Mouse (Mus musculus) limb, embryonic 12.5 days (tissue): Measurements from ENCODE around the gene Ubac2. TPM values are rescaled to one million over a fixed set of nuclear protein-coding genes. Genes with fewer than 3 reads are reported as not detected.

ENCODE experiments used
- ATAC-seq: fragments of 200-750 bp; cut with Nextera tagmentation; 2 replicates; pipeline ENCODE4 v1.8.0; 2017; ENCODE audit warnings: low read depth, moderate TSS enrichment; ENCODE audit not compliant: insufficient number of reproducible peaks, insufficient read depth, low FRiP score, low TSS enrichment
- H3K27ac ChIP-seq: fragments of 300-500 bp; sonication (generic); 2 replicates; pipeline ENCODE4 v1.5.1; 2016; ENCODE audit warnings: mild to moderate bottlenecking, moderate library complexity
- H3K27me3 ChIP-seq: fragments of 300-500 bp; sonication (generic); 2 replicates; pipeline ENCODE4 v1.6.1; 2016; ENCODE audit warnings: mild to moderate bottlenecking, moderate library complexity
- H3K36me3 ChIP-seq: fragments of 300-500 bp; sonication (generic); 2 replicates; pipeline ENCODE4 v1.6.1; 2016; ENCODE audit warnings: mild to moderate bottlenecking, moderate library complexity
- H3K4me1 ChIP-seq: fragments of 300-500 bp; sonication (generic); replicated peaks from 2 replicates; pipeline ENCODE4 v1.6.1; 2016
- H3K4me2 ChIP-seq: fragments of 300-500 bp; sonication (generic); 2 replicates; pipeline ENCODE4 v1.6.1; 2016; ENCODE audit warnings: mild to moderate bottlenecking, moderate library complexity
- H3K4me3 ChIP-seq: fragments of 300-500 bp; sonication (generic); replicated peaks from 2 replicates; pipeline ENCODE4 v1.5.1; 2016; ENCODE audit warnings: mild to moderate bottlenecking
- H3K9ac ChIP-seq: fragments of 300-500 bp; sonication (generic); replicated peaks from 2 replicates; pipeline ENCODE4 v1.6.1; 2016; ENCODE audit warnings: mild to moderate bottlenecking, moderate library complexity
- H3K9me3 ChIP-seq: fragments of 300-500 bp; sonication (generic); 2 replicates; pipeline ENCODE4 v1.6.1; 2016; ENCODE audit warnings: mild to moderate bottlenecking, moderate library complexity
- WGBS: fragments of 180-500 bp; shearing (Covaris S2); methylation state at CpG from one replicate; pipeline ENCODE4 v1.1.7; 2016; 5-methylcytosine and 5-hydroxymethylcytosine counted together
- polyA plus RNA-seq: library from polyadenylated mRNA; unstranded; fragments of >200 nt; fragmentation: Nextera tagmentation; extraction: Ambion mirVana; gene quantifications from 2 replicates; pipeline ENCODE4 v1.2.1, GENCODE M21; 2016

Ubac2 gene
- polyA plus RNA-seq, 1 experiment from 2014 or later: 63.1 TPM

DNA sequence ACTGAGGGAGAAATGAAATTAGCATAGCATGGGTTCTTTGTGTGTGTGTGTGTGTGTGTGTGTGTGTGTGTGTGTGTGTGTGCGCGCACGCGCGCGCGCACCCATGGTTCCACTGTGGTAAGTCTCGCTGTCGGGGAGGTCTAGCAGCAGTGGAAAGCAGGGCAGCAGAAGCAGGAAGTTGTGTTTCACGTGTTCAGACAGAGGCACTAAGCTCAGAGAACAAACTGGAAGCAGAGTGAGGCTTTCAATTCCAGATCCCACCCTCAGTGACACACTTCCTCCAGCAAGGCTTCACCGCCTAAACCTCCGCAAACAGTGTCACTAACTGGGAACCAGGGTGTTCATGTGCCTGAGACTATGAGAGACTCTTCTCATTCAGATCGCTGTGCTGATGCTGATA, 131.1 kb downstream of the Ubac2 start:
- Histone ChIP-seq H3K27me3 (no peaks in the 10 kb centered on the region), H3K4me3 (no peak overlapping the region), H3K4me2 (no peak overlapping the region), H3K9me3 (no peaks in the 10 kb centered on the region), H3K4me1 (peaks cover 12% of the 10 kb centered on the region; the same call in 1 of the 2 replicates), H3K9ac (no peak overlapping the region), H3K36me3 (peaks cover 33% of the 10 kb centered on the region), H3K27ac (no peak overlapping the region)
- 94% methylated on average over 13 of the region's 13 CpGs for WGBS
- ATAC-seq: no peak

DNA sequence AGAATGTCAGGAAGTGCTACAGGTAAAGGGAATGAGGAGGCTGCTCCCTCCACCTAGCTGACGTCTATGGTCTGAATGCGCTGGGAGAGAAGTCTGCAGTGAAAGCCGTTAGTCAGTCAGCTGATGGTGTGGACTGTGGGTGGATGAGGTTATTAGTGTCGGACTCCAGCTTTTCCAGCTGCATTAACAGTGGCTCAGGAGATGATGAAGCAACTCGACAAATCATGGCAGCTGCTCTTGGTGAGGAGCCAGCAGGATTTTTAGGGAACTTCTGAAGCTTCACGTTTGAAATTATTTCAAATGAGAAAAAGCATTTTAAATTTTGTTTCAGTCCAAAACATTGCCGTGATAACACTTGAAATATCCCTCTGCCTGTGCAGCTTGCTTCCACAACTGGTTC, 131.9 kb downstream of the Ubac2 start:
- Histone ChIP-seq H3K4me1 (peaks cover 12% of the 10 kb centered on the region; the same call in 1 of the 2 replicates), H3K27ac (no peak overlapping the region), H3K9ac (no peak overlapping the region), H3K9me3 (no peaks in the 10 kb centered on the region), H3K27me3 (no peaks in the 10 kb centered on the region), H3K36me3 (peaks cover 36% of the 10 kb centered on the region), H3K4me3 (no peak overlapping the region), H3K4me2 (no peak overlapping the region)
- ATAC-seq: no peak
- WGBS: 85% methylated on average over 7 of the region's 7 CpGs

DNA sequence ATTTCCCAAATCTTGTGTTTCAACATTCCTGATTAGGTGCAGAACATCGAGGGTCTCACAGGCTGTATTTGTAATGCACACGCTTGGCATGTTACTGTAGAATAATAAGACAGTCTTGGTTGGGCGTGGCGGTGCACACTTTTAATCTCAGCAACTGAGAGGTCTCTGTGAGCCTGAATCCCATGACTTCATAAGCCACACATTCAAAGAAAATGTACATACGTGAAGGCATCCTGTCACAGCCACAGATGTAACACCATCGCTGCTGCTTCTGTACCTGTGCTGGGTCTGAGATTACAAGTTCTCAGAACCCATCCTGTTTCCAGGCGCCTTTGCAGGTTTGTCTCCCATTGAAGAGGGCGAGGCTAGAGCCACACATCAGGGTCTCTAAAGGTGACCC, 133.3 kb downstream of the Ubac2 start:
- H3K4me1 ChIP-seq: peaks cover 14% of the 10 kb centered on the region
- H3K4me3 ChIP-seq: no peak overlapping the region
- no peak overlapping the region for H3K4me2 ChIP-seq
- no peaks in the 10 kb centered on the region for H3K27me3 ChIP-seq
- H3K9ac ChIP-seq: no peak overlapping the region
- 95% methylated on average over 8 of the region's 8 CpGs for WGBS
- H3K27ac ChIP-seq: no peak overlapping the region
- peaks cover 40% of the 10 kb centered on the region for H3K36me3 ChIP-seq
- H3K9me3 ChIP-seq: no peaks in the 10 kb centered on the region
- no peak for ATAC-seq

- peaks cover 40% of the 10 kb centered on the region for H3K36me3 ChIP-seq
- H3K9ac ChIP-seq: no peak overlapping the region
- WGBS: 77% methylated on average over 5 of the region's 5 CpGs
- H3K27me3 ChIP-seq: no peaks in the 10 kb centered on the region
- peaks cover 18% of the 10 kb centered on the region for H3K4me1 ChIP-seq
- H3K27ac ChIP-seq: no peak overlapping the region
- no peak for ATAC-seq
- no peaks in the 10 kb centered on the region for H3K9me3 ChIP-seq
- H3K4me3 ChIP-seq: no peak overlapping the region
- no peak overlapping the region for H3K4me2 ChIP-seq
Observed at GRCm38 (mm10) chr14:122012193-122012592, 133.8 kb downstream of the Ubac2 start.

DNA sequence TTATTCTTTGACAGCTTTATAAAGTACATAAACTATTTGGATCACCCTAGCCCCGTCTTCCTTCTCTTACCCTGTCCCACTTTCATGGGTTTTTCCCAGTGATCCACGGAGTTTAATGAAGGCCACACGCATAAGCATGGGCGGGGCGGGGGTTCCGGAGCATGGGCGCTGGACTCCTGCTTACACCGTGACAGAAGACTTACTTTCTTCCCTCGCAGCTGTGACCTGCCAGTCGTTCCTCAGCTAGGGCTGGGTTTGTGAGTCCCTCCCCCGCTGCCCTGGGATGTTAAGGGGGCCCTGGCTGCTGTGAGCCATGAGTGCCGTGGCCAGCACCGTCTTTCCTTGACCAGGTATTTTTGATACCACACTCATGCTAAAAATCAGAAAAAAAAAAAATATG, 134.4 kb downstream of the Ubac2 start:
- Histone ChIP-seq H3K9me3 (no peaks in the 10 kb centered on the region), H3K4me1 (peaks cover 24% of the 10 kb centered on the region), H3K4me3 (no peak overlapping the region), H3K36me3 (peaks cover 40% of the 10 kb centered on the region), H3K27ac (no peak overlapping the region), H3K27me3 (no peaks in the 10 kb centered on the region), H3K4me2 (no peak overlapping the region), H3K9ac (no peak overlapping the region)
- 47% methylated on average over 13 of the region's 13 CpGs for WGBS
- no peak for ATAC-seq

DNA sequence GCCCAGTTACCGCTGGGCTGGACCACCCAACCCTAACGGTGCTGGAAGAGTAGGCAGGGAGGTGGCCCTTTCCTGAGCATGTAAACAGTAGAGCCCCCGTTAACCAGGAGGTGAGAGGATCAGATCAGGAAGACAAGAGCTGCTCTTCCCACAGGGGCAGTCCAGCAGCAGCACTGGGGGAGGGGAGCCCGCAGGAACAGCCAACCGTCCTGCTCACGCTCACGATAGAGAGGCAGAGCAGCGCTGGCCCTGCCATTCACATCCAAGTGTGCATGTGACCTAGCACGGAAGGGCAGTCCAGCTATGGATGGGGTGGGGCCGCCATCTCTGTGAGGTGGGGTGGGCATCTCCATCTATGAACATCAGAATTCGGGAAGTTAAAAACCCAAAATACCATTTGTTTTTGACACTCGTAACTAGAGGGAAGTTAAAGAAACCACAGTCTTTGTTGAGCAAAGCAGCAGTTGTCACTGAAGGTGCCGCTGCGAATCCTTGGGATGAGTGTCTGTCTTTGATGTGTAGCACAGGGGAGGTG, 135.1 kb downstream of the Ubac2 start:
- H3K9me3 ChIP-seq: no peaks in the 10 kb centered on the region
- H3K9ac ChIP-seq: no peak overlapping the region
- no peaks in the 10 kb centered on the region for H3K27me3 ChIP-seq
- H3K4me1 ChIP-seq: peaks cover 30% of the 10 kb centered on the region
- WGBS: 78% methylated on average over 14 of the region's 14 CpGs
- no peak overlapping the region for H3K4me2 ChIP-seq
- H3K4me3 ChIP-seq: no peak overlapping the region
- peaks cover 37% of the 10 kb centered on the region for H3K36me3 ChIP-seq
- no peak overlapping the region for H3K27ac ChIP-seq
- ATAC-seq: no peak

GRCm38 (mm10) chr14:122017958-122018357, 139.5 kb downstream of the Ubac2 start:
- no peak overlapping the region for H3K9ac ChIP-seq
- peaks cover 25% of the 10 kb centered on the region for H3K4me1 ChIP-seq
- no peak overlapping the region for H3K27ac ChIP-seq
- H3K36me3 ChIP-seq: peaks cover 27% of the 10 kb centered on the region
- ATAC-seq: no peak
- H3K4me2 ChIP-seq: no peak overlapping the region
- no peaks in the 10 kb centered on the region for H3K9me3 ChIP-seq
- no peak overlapping the region for H3K4me3 ChIP-seq
- no peaks in the 10 kb centered on the region for H3K27me3 ChIP-seq
- 26% methylated on average over 2 of the region's 2 CpGs for WGBS

- ATAC-seq: no peak
- 90% methylated on average over 2 of the region's 2 CpGs for WGBS
- no peak overlapping the region for H3K4me2 ChIP-seq
- no peak overlapping the region for H3K27ac ChIP-seq
- H3K4me1 ChIP-seq: peaks cover 19% of the 10 kb centered on the region
- no peak overlapping the region for H3K4me3 ChIP-seq
- peaks cover 34% of the 10 kb centered on the region for H3K36me3 ChIP-seq
- H3K9me3 ChIP-seq: no peaks in the 10 kb centered on the region
- no peak overlapping the region for H3K9ac ChIP-seq
- H3K27me3 ChIP-seq: no peaks in the 10 kb centered on the region
Observed at GRCm38 (mm10) chr14:122019389-122019788, 141.0 kb downstream of the Ubac2 start.

DNA sequence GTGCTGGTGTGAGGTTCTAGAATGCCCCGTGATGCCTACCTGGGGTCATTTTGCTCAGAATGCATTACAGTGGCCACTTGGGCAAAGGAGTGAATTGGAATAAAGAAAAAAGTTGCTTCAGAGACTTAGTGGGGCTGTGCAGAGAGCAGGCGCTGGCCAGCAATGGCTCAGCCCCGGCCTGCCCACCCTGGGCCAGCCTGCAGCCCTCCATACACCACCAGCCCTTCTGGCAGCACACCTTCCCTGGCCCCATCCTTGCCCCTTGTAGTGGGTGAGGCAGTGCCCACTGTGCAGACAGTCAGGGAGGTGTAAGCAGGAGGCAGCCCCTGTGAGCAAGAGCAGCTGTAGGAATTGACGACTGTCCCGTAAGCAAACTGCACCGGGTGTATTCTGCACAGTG, 142.1 kb downstream of the Ubac2 start:
- no peak overlapping the region for H3K9ac ChIP-seq
- H3K4me3 ChIP-seq: no peak overlapping the region
- peaks cover 30% of the 10 kb centered on the region for H3K36me3 ChIP-seq
- H3K4me1 ChIP-seq: peaks cover 19% of the 10 kb centered on the region
- WGBS: 92% methylated on average over 6 of the region's 6 CpGs
- no peak overlapping the region for H3K27ac ChIP-seq
- H3K9me3 ChIP-seq: no peaks in the 10 kb centered on the region
- H3K4me2 ChIP-seq: no peak overlapping the region
- ATAC-seq: no peak
- no peaks in the 10 kb centered on the region for H3K27me3 ChIP-seq

- ATAC-seq: no peak
- Histone ChIP-seq H3K36me3 (peaks cover 28% of the 10 kb centered on the region), H3K4me1 (peaks cover 4% of the 10 kb centered on the region; the same call in 1 of the 2 replicates), H3K4me2 (no peak overlapping the region), H3K9me3 (no peaks in the 10 kb centered on the region), H3K9ac (no peak overlapping the region), H3K27me3 (no peaks in the 10 kb centered on the region), H3K4me3 (no peak overlapping the region), H3K27ac (no peak overlapping the region)
- WGBS: 92% methylated on average over 1 of the region's 1 CpGs
Observed at GRCm38 (mm10) chr14:122023054-122023453, 144.6 kb downstream of the Ubac2 start.

- no peaks in the 10 kb centered on the region for H3K4me1 ChIP-seq
- no peak overlapping the region for H3K9ac ChIP-seq
- no peak overlapping the region for H3K4me2 ChIP-seq
- ATAC-seq: no peak
- H3K36me3 ChIP-seq: peaks cover 28% of the 10 kb centered on the region
- H3K27me3 ChIP-seq: no peaks in the 10 kb centered on the region
- no peak overlapping the region for H3K27ac ChIP-seq
- H3K4me3 ChIP-seq: no peak overlapping the region
- H3K9me3 ChIP-seq: no peaks in the 10 kb centered on the region
Observed at GRCm38 (mm10) chr14:122023928-122024327, 145.5 kb downstream of the Ubac2 start.

DNA sequence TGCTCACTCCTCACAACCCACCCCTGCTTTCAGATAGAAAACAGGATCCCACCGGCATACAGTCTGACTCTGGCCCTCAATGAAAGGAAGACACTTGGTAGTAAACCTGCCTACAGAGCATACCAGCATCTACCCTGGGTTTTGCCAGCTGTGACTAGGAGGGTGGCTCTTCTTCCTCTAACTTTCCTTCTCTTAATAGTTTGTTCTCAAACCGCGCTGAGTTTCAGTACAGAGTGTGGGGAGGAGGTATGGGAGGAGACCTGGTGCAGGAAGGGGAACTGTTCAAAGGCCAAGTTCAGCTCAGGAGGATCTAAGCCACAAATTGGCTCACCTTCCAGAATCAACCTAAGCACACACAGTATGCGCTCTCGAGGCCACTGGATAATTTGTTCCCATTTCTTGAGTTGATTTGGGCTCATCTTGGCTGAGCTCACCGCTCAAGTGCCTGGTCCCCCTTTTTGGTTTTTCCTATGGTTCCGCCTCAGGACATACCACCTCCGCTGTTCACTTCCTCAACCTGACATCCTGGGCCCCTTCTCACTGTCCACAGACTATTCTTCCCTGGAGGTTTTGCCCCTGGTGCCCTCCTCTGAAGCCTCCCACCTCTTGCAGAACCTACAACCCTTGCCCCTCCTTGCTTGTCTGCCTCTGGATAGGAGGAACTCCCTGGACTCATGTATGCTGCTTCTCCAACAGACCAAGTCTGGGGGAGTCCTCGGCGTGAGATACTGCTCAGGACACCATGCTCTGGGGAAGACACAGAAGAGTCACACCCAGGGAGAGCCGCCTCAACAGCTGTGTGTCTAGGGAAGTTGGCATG, 150.7 kb downstream of the Ubac2 start:
- H3K9me3 ChIP-seq: no peaks in the 10 kb centered on the region
- WGBS: 90% methylated on average over 11 of the region's 11 CpGs
- no peaks in the 10 kb centered on the region for H3K36me3 ChIP-seq
- no peaks in the 10 kb centered on the region for H3K4me1 ChIP-seq
- no peak overlapping the region for H3K9ac ChIP-seq
- no peak for ATAC-seq
- H3K27me3 ChIP-seq: no peaks in the 10 kb centered on the region
- H3K27ac ChIP-seq: no peak overlapping the region
- no peak overlapping the region for H3K4me2 ChIP-seq
- no peak overlapping the region for H3K4me3 ChIP-seq
